Comparison of ENCODE assay signal across 32 mouse cellular contexts in genomic region chrX:77361106-77361505, GRCm38 (mm10).
DNase-seq lines count a peak whose midpoint lies in the region; ATAC-seq and TF ChIP-seq lines count a peak whose summit lies in the region.
"Had no signal": no experiment of that assay in that cellular context is flagged by ENCODE, and none has a peak within 500 bp of the region (broad histone marks: within the 10 kb centered on the region; RNA-seq: fewer than 3 reads in every experiment).

No protein-coding gene starts in this region.

- ATAC-seq in cerebellum, adult (ENCODE audit: insufficient number of reproducible peaks, low FRiP score, low TSS enrichment): no peak
- peak; percentile 32; the same call in 1 of the 2 replicates for ATAC-seq in forebrain, embryonic 14.5 days
- ATAC-seq in forebrain, embryonic 11.5 days (replicated peaks; ENCODE audit: low FRiP score): no peak
- ATAC-seq: hindbrain, embryonic 16.5 days; intestine, embryonic 15.5 days had no signal

- DNase-seq in cerebellum, adult 18-20 months: peak; percentile 12 to 16
- DNase-seq in forebrain, embryonic 14.5 days (ENCODE audit: low spot score): peak; percentile 64
- no peak for DNase-seq in forebrain, embryonic 11.5 days (ENCODE audit: low spot score)
- peak; percentile 22 for DNase-seq in kidney, adult 2 months
- no peak for DNase-seq in kidney, postnatal 4 days
- peak; percentile 1 for DNase-seq in lung, postnatal 36 days
- DNase-seq in lung, postnatal 4 days: no peak
- DNase-seq: adrenal gland, postnatal 10 days; gastrocnemius, adult 2 months; gastrocnemius, postnatal 36 days; heart, adult 2 months; heart, postnatal 14 days; layer of hippocampus, adult 9-11 months; liver, embryonic 13.5 days; lung, adult 18-20 months; lung, postnatal 10 days; right cerebral cortex, adult 18-20 months; right cerebral cortex, postnatal 4 days; thymus, adult 18-20 months; thymus, postnatal 25 days had no signal

- no peak overlapping the region for H3K4me2 ChIP-seq in forebrain, embryonic 14.5 days (ENCODE audit: low read length)
- no peak overlapping the region for H3K4me2 ChIP-seq in forebrain, embryonic 11.5 days (ENCODE audit: low read depth, low read length, severe bottlenecking)
- H3K4me2 ChIP-seq: forebrain, embryonic 12.5 days; intestine, embryonic 15.5 days; kidney, embryonic 15.5 days; limb, embryonic 15.5 days; liver, embryonic 13.5 days; midbrain, embryonic 11.5 days; neural tube, embryonic 12.5 days had no signal

- no peaks in the 10 kb centered on the region for H3K36me3 ChIP-seq in forebrain, embryonic 14.5 days (ENCODE audit: control insufficient read depth, insufficient read depth, low read length)
- H3K36me3 ChIP-seq in forebrain, embryonic 11.5 days (ENCODE audit: control insufficient read depth, insufficient read depth, low read length): no peaks in the 10 kb centered on the region
- H3K36me3 ChIP-seq in kidney, adult 2 months (ENCODE audit: control insufficient read depth, insufficient read depth, low read length): no peaks in the 10 kb centered on the region
- H3K36me3 ChIP-seq: forebrain, embryonic 12.5 days; intestine, embryonic 15.5 days; kidney, embryonic 15.5 days; limb, embryonic 10.5 days; limb, embryonic 15.5 days; liver, embryonic 13.5 days; neural tube, embryonic 12.5 days had no signal

- no peaks in the 10 kb centered on the region for H3K27me3 ChIP-seq in forebrain, embryonic 14.5 days (replicated peaks; ENCODE audit: control insufficient read depth, insufficient read depth, low read length)
- no peaks in the 10 kb centered on the region for H3K27me3 ChIP-seq in forebrain, embryonic 11.5 days (ENCODE audit: control insufficient read depth, insufficient read depth, low read length)
- H3K27me3 ChIP-seq in kidney, adult 2 months (replicated peaks; ENCODE audit: control insufficient read depth, insufficient read depth, low read length): no peaks in the 10 kb centered on the region
- H3K27me3 ChIP-seq: CH12.LX; forebrain, embryonic 12.5 days; intestine, embryonic 15.5 days; kidney, embryonic 15.5 days; limb, embryonic 15.5 days; liver, embryonic 13.5 days; neural tube, embryonic 12.5 days had no signal

- no peak for TF ChIP-seq POLR2A in kidney, adult 2 months (IDR thresholded peaks at IDR 0.05; ENCODE audit: low read depth, low read length)

- H3K4me3 ChIP-seq in forebrain, embryonic 14.5 days (ENCODE audit: low read depth, low read length): no peak overlapping the region
- H3K4me3 ChIP-seq in forebrain, embryonic 11.5 days (ENCODE audit: low read depth, low read length): no peak overlapping the region
- H3K4me3 ChIP-seq in kidney, adult 2 months (ENCODE audit: insufficient read depth, low read depth, low read length): no peak overlapping the region
- H3K4me3 ChIP-seq: forebrain, embryonic 12.5 days; gastrocnemius, adult 2 months; heart, adult 2 months; intestine, embryonic 15.5 days; kidney, embryonic 15.5 days; limb, embryonic 10.5 days; limb, embryonic 15.5 days; liver, embryonic 13.5 days; myocyte; neural tube, embryonic 12.5 days had no signal

- 69% methylated on average over 2 of the region's 2 CpGs for WGBS in forebrain, embryonic 14.5 days
- 89% methylated on average over 2 of the region's 2 CpGs for WGBS in forebrain, embryonic 11.5 days
- 27% methylated on average over 2 of the region's 2 CpGs for WGBS in kidney, adult 2 months

- no peaks in the 10 kb centered on the region for H3K9me3 ChIP-seq in forebrain, embryonic 14.5 days (replicated peaks; ENCODE audit: control insufficient read depth, low read length)
- no peaks in the 10 kb centered on the region for H3K9me3 ChIP-seq in forebrain, embryonic 11.5 days (ENCODE audit: control insufficient read depth, low read length)
- H3K9me3 ChIP-seq: forebrain, embryonic 12.5 days; intestine, embryonic 15.5 days; kidney, embryonic 15.5 days; limb, embryonic 10.5 days; limb, embryonic 15.5 days; liver, embryonic 13.5 days; neural tube, embryonic 12.5 days had no signal

- no peak overlapping the region for H3K27ac ChIP-seq in forebrain, embryonic 14.5 days (ENCODE audit: low read depth, low read length)
- no peak overlapping the region for H3K27ac ChIP-seq in forebrain, embryonic 11.5 days (ENCODE audit: low read depth, low read length)
- H3K27ac ChIP-seq in kidney, adult 2 months (ENCODE audit: insufficient read depth, low read depth, low read length): no peak overlapping the region
- H3K27ac ChIP-seq: forebrain, embryonic 12.5 days; gastrocnemius, adult 2 months; heart, adult 2 months; intestine, embryonic 15.5 days; kidney, embryonic 15.5 days; limb, embryonic 10.5 days; limb, embryonic 15.5 days; liver, embryonic 13.5 days; neural tube, embryonic 12.5 days; stomach, postnatal 0 days had no signal

- TF ChIP-seq CTCF in kidney, adult 2 months (conservative IDR thresholded peaks at IDR 0.05; ENCODE audit: insufficient read depth, insufficient read length, low read depth, low read length): no peak

- no peak overlapping the region for H3K9ac ChIP-seq in forebrain, embryonic 14.5 days (ENCODE audit: low read length)
- H3K9ac ChIP-seq in forebrain, embryonic 11.5 days (ENCODE audit: low read length): no peak overlapping the region
- H3K9ac ChIP-seq: forebrain, embryonic 12.5 days; intestine, embryonic 15.5 days; kidney, embryonic 15.5 days; limb, embryonic 15.5 days; liver, embryonic 13.5 days; neural tube, embryonic 12.5 days had no signal

- no peaks in the 10 kb centered on the region for H3K4me1 ChIP-seq in forebrain, embryonic 14.5 days (ENCODE audit: control insufficient read depth, insufficient read depth, low read length)
- no peaks in the 10 kb centered on the region for H3K4me1 ChIP-seq in forebrain, embryonic 11.5 days (replicated peaks; ENCODE audit: control insufficient read depth, insufficient read depth, low read length)
- H3K4me1 ChIP-seq in kidney, adult 2 months (ENCODE audit: control insufficient read depth, insufficient read depth, low read length): no peaks in the 10 kb centered on the region
- H3K4me1 ChIP-seq: forebrain, embryonic 12.5 days; intestine, embryonic 15.5 days; kidney, embryonic 15.5 days; limb, embryonic 10.5 days; limb, embryonic 15.5 days; liver, embryonic 13.5 days; neural tube, embryonic 12.5 days had no signal

Comparison
In these comparisons a context has a peak if more than half of its experiments do, and no peak if none do; other contexts are left out.
1. DNase-seq: peak in cerebellum, adult 18-20 months (2 of 2), forebrain, embryonic 14.5 days (single experiment), kidney, adult 2 months (single experiment) and lung, postnatal 36 days (single experiment); none in forebrain, embryonic 11.5 days (single experiment), kidney, postnatal 4 days (0 of 2) and lung, postnatal 4 days (0 of 2).